Mouse (Mus musculus) limb, embryonic 15.5 days (tissue): ENCODE results near the gene Zfp385b. TPM values are rescaled to one million over a fixed set of nuclear protein-coding genes. Genes with fewer than 3 reads are reported as not detected.
"Not testable (repeated sequence)": the region's sequence is repeated elsewhere in the genome, so short reads cannot be mapped to it uniquely, and the experiment has no call there.

Experiments used
- ATAC-seq: fragments of 200-750 bp; cut with Nextera tagmentation; 2 replicates; pipeline ENCODE4 v1.8.0; 2017; ENCODE audit warnings: low read depth, moderate TSS enrichment; ENCODE audit not compliant: insufficient number of reproducible peaks, low FRiP score, low TSS enrichment
- H3K27ac ChIP-seq: fragments of 300-500 bp; sonication (generic); 2 replicates; pipeline ENCODE4 v1.5.1; 2015; ENCODE audit warnings: moderate library complexity, mild to moderate bottlenecking, inconsistent platforms
- H3K27me3 ChIP-seq: fragments of 300-500 bp; sonication (generic); 2 replicates; pipeline ENCODE4 v1.6.1; 2015; ENCODE audit warnings: inconsistent platforms
- H3K36me3 ChIP-seq: fragments of 300-500 bp; sonication (generic); 2 replicates; pipeline ENCODE4 v1.6.1; 2015; ENCODE audit warnings: inconsistent platforms
- H3K4me1 ChIP-seq: fragments of 300-500 bp; sonication (generic); 2 replicates; pipeline ENCODE4 v1.6.1; 2015; ENCODE audit warnings: inconsistent platforms
- H3K4me2 ChIP-seq: fragments of 300-500 bp; sonication (generic); 2 replicates; pipeline ENCODE4 v1.6.1; 2015; ENCODE audit warnings: mild to moderate bottlenecking, inconsistent platforms
- H3K4me3 ChIP-seq: fragments of 300-500 bp; sonication (generic); 2 replicates; pipeline ENCODE4 v1.5.1; 2015; ENCODE audit warnings: mild to moderate bottlenecking, inconsistent platforms
- H3K9ac ChIP-seq: fragments of 300-500 bp; sonication (generic); 2 replicates; pipeline ENCODE4 v1.6.1; 2015; ENCODE audit warnings: inconsistent platforms
- H3K9me3 ChIP-seq: fragments of 300-500 bp; sonication (generic); 2 replicates; pipeline ENCODE4 v1.6.1; 2016; ENCODE audit warnings: inconsistent platforms
- WGBS: fragments of 180-500 bp; shearing (Covaris S2); methylation state at CpG from one replicate; pipeline ENCODE4 v1.1.7; 2015; 5-methylcytosine and 5-hydroxymethylcytosine counted together
- polyA plus RNA-seq: library from polyadenylated mRNA; unstranded; fragments of >200 nt; fragmentation: Nextera tagmentation; extraction: Ambion mirVana; gene quantifications from 2 replicates; pipeline ENCODE4 v1.2.1, GENCODE M21; 2015

Zfp385b gene
- polyA plus RNA-seq, 1 experiment from 2014 or later = 12.9 TPM

DNA sequence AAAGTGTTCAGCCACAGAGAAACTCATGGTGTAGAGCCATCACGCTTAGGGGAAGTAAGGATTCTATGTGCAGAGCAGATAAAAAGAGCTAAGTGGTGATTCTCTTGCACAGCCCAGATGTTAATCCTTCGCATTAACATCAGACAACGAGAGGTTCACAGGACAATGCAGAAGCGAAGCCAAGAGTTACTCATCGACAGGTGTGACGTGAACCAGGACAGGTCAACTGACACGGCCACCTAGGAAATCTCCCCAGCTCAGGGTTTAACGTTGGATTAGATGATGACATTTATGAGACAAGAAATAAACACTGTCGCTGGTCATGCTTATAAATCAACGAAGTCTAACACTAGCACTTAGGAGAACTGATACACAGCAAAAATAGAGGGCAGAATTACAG, 341.9 kb downstream of the Zfp385b start:
- H3K4me2 ChIP-seq = no peak overlapping the region
- H3K4me3 ChIP-seq = no peak overlapping the region
- H3K4me1 ChIP-seq = no peaks in the 10 kb centered on the region
- no peak for ATAC-seq
- H3K27me3 ChIP-seq = no peaks in the 10 kb centered on the region
- 51% methylated on average over 10 of the region's 10 CpGs for WGBS
- H3K36me3 ChIP-seq = 0 out of 2 replicates have a peak, but pooled peaks cover 3% of the 10 kb centered on the region
- no peak overlapping the region for H3K9ac ChIP-seq
- H3K9me3 ChIP-seq = no peaks in the 10 kb centered on the region
- H3K27ac ChIP-seq = no peak overlapping the region

- H3K9ac ChIP-seq = no peak overlapping the region
- H3K9me3 ChIP-seq = no peaks in the 10 kb centered on the region
- WGBS = 48% methylated on average over 8 of the region's 8 CpGs
- ATAC-seq = no peak
- no peaks in the 10 kb centered on the region for H3K4me1 ChIP-seq
- no peak overlapping the region for H3K4me3 ChIP-seq
- no peaks in the 10 kb centered on the region for H3K27me3 ChIP-seq
- 0 out of 2 replicates have a peak, but pooled peaks cover 3% of the 10 kb centered on the region for H3K36me3 ChIP-seq
- no peak overlapping the region for H3K4me2 ChIP-seq
- H3K27ac ChIP-seq = no peak overlapping the region
Observed at GRCm38 (mm10) chr2:77476444-77476843, 343.0 kb downstream of the Zfp385b start.

DNA sequence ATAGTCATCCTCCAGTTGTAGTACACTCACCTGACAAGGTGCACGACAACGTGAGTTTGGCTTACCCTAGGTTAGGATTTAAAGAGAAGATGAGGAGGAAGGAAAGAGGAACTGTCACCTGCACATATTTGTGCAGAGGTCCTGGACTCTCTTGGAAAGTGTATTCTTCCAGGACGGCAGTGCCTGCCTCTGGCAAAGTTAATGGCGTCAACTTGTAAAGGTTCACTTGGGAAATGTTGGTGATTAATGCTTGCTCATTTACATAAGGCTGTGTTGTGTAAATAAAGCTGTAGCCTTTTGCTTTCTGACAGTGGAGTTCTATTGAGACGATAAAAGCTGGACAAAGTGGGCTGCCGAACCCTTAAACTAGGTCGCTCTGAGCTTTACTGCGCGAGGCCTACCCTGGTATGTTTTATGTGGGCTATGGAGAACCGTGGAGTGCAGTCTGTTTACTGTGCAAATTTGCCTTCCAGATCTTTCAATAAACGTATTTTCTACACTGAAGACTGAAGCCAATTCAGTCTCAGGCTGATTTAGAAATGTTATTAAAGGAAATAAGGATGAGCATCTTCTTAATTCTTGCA, 347.1 kb downstream of the Zfp385b start:
- H3K4me1 ChIP-seq = no peaks in the 10 kb centered on the region
- no peak overlapping the region for H3K4me3 ChIP-seq
- no peaks in the 10 kb centered on the region for H3K27me3 ChIP-seq
- no peak overlapping the region for H3K9ac ChIP-seq
- WGBS = 72% methylated on average over 11 of the region's 11 CpGs
- no peak for ATAC-seq
- no peak overlapping the region for H3K27ac ChIP-seq
- no peaks in the 10 kb centered on the region for H3K9me3 ChIP-seq
- H3K4me2 ChIP-seq = no peak overlapping the region
- H3K36me3 ChIP-seq = 0 out of 2 replicates have a peak, but pooled peaks cover 3% of the 10 kb centered on the region

DNA sequence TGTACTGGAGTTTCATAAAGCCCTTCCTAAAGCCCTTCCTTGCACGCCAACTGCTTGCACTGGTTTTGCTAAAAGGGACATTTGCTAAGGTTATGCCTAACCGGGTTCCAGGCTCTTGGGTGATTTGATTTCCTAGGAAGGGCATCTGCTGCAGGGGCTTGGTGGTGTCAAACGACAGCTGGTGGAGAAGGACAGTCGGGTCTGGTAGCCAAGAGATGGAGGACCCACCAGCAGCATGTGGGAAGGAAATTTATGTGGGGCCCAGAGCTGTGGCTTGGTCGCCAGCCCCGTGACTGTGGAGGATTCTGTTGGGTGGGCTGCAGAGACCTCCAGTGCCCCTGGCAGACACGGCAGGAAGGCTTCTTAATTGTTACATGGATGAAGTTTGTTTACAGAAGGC, 348.7 kb downstream of the Zfp385b start:
- Histone ChIP-seq H3K4me3 (no peak overlapping the region), H3K4me2 (no peak overlapping the region), H3K27ac (no peak overlapping the region), H3K9ac (no peak overlapping the region), H3K36me3 (0 out of 2 replicates have a peak, but pooled peaks cover 3% of the 10 kb centered on the region), H3K9me3 (no peaks in the 10 kb centered on the region), H3K4me1 (no peaks in the 10 kb centered on the region), H3K27me3 (no peaks in the 10 kb centered on the region)
- WGBS = 54% methylated on average over 7 of the region's 7 CpGs
- ATAC-seq = no peak

DNA sequence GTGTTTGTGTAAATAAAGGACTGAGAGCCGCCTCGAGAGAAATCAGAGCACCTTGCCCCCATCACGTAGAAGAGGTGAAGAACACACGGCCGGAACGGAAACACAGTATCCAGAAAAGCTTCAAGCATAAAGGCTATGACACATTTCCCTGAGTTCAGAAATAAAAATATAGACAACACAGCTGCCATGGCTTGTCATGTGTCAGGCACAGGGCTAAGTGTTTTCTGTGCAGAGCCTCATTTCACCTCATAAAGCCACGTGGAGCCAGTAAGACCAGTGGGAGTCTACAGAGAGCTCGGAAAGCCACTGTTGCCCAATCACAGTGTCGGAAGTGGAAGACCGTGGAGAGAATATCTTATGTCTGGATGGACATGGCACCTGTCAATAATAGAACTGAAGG, 358.0 kb downstream of the Zfp385b start:
- Histone ChIP-seq H3K9me3 (no peaks in the 10 kb centered on the region), H3K9ac (no peak overlapping the region), H3K4me3 (no peak overlapping the region), H3K4me2 (no peak overlapping the region), H3K36me3 (no peaks in the 10 kb centered on the region), H3K27ac (no peak overlapping the region), H3K27me3 (no peaks in the 10 kb centered on the region), H3K4me1 (no peaks in the 10 kb centered on the region)
- ATAC-seq = no peak
- 81% methylated on average over 10 of the region's 10 CpGs for WGBS

DNA sequence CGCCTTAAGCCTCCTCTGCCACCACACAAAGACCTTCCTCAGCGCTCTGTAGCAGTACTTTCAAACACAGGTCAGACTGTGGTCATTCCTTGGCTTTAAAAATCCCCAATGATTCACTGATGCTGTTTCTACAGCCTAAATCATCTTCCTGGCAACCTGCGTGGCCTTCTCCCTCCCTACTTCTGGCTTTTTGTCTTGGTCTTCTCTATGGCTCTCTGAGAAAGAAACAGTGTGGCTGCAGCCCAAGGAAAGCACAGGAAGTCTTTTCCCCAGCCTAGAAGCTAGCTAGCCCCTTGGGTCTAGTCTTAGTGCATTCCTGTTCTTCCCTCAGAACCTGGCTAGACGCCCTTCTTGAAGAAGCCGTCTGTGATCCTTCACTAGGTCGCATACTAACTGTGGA, 359.4 kb downstream of the Zfp385b start:
- no peak for ATAC-seq
- Histone ChIP-seq H3K9ac (no peak overlapping the region), H3K27me3 (no peaks in the 10 kb centered on the region), H3K27ac (no peak overlapping the region), H3K9me3 (no peaks in the 10 kb centered on the region), H3K36me3 (no peaks in the 10 kb centered on the region), H3K4me2 (no peak overlapping the region), H3K4me3 (no peak overlapping the region), H3K4me1 (no peaks in the 10 kb centered on the region)
- WGBS = 70% methylated on average over 6 of the region's 6 CpGs

DNA sequence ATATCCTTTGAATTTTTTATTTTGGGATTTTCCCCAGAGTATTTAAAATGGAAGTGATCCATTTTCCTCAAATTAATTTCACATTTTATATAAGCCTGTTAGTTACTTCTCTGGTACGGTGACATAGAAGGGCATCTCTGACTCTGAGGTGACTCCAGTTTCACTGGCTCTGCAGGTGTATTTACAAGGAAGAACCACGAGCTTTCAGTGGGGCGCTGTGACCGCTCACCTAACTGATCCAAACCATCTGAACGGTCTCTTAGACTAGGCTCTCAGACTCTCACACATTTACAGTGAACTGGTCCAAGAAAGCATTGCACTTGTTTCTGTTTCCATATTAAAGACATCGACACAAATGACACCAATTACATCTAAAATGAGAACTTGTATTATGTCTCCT, 361.0 kb downstream of the Zfp385b start:
- WGBS = 80% methylated on average over 6 of the region's 6 CpGs
- Histone ChIP-seq H3K27me3 (no peaks in the 10 kb centered on the region), H3K4me3 (no peak overlapping the region), H3K27ac (no peak overlapping the region), H3K4me1 (no peaks in the 10 kb centered on the region), H3K4me2 (no peak overlapping the region), H3K9me3 (no peaks in the 10 kb centered on the region), H3K9ac (no peak overlapping the region), H3K36me3 (no peaks in the 10 kb centered on the region)
- no peak for ATAC-seq

DNA sequence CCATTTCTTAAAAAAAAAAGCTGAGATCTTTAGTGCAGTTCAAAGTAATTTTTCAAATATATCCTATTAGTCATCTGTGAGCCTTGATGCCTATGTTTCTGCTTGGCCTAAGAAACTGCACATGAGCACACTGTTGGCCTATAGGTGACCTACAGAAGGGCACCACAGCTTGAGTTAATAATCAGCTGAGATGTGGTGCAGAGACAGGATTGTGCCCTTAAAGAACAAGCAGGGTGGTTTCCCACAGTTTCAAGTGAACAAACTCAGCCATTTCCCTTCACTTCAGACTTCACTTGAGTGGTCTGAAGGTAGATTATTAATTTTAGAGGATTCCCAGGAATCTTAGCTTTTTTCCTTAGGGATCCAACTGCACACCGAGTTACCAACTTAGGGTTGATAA, 362.3 kb downstream of the Zfp385b start:
- no peak overlapping the region for H3K4me3 ChIP-seq
- H3K27ac ChIP-seq = no peak overlapping the region
- H3K36me3 ChIP-seq = no peaks in the 10 kb centered on the region
- no peaks in the 10 kb centered on the region for H3K9me3 ChIP-seq
- no peaks in the 10 kb centered on the region for H3K4me1 ChIP-seq
- no peaks in the 10 kb centered on the region for H3K27me3 ChIP-seq
- no peak overlapping the region for H3K4me2 ChIP-seq
- no peak overlapping the region for H3K9ac ChIP-seq
- WGBS = 64% methylated on average over 1 of the region's 1 CpGs
- no peak for ATAC-seq

GRCm38 (mm10) chr2:77456602-77457001, 362.8 kb downstream of the Zfp385b start:
- Histone ChIP-seq H3K27me3 (no peaks in the 10 kb centered on the region), H3K4me3 (no peak overlapping the region), H3K36me3 (no peaks in the 10 kb centered on the region), H3K9ac (no peak overlapping the region), H3K27ac (no peak overlapping the region), H3K4me2 (no peak overlapping the region), H3K4me1 (no peaks in the 10 kb centered on the region), H3K9me3 (no peaks in the 10 kb centered on the region)
- WGBS = 41% methylated on average over 4 of the region's 4 CpGs
- ATAC-seq = no peak

GRCm38 (mm10) chr2:77454341-77454937, 365.0 kb downstream of the Zfp385b start:
- Histone ChIP-seq H3K27ac (no peak overlapping the region), H3K4me3 (no peak overlapping the region), H3K4me2 (no peak overlapping the region), H3K9me3 (no peaks in the 10 kb centered on the region), H3K36me3 (no peaks in the 10 kb centered on the region), H3K27me3 (no peaks in the 10 kb centered on the region), H3K4me1 (no peaks in the 10 kb centered on the region), H3K9ac (no peak overlapping the region)
- ATAC-seq = no peak
- WGBS = 64% methylated on average over 7 of the region's 7 CpGs

- Histone ChIP-seq H3K36me3 (no peaks in the 10 kb centered on the region), H3K4me2 (no peak overlapping the region), H3K9me3 (no peaks in the 10 kb centered on the region), H3K27ac (no peak overlapping the region), H3K4me1 (no peaks in the 10 kb centered on the region), H3K27me3 (no peaks in the 10 kb centered on the region), H3K9ac (no peak overlapping the region), H3K4me3 (no peak overlapping the region)
- 50% methylated on average over 3 of the region's 3 CpGs for WGBS
- no peak for ATAC-seq
Observed at GRCm38 (mm10) chr2:77453786-77454185, 365.7 kb downstream of the Zfp385b start.

- H3K27ac ChIP-seq, H3K4me3 ChIP-seq, H3K36me3 ChIP-seq, H3K27me3 ChIP-seq, H3K4me2 ChIP-seq, H3K4me1 ChIP-seq, ATAC-seq, H3K9ac ChIP-seq, H3K9me3 ChIP-seq: not testable (repeated sequence)
- 79% methylated on average over 5 of the region's 5 CpGs for WGBS
Observed at GRCm38 (mm10) chr2:77450017-77450416, 369.4 kb downstream of the Zfp385b start.
